Mouse (Mus musculus) layer of hippocampus, adult 18-20 months (tissue): Measurements from ENCODE around the gene Uvssa. TPM values are rescaled to one million over a fixed set of nuclear protein-coding genes. Genes with fewer than 3 reads are reported as not detected.
"Not testable (repeated sequence)": the region's sequence is repeated elsewhere in the genome, so short reads cannot be mapped to it uniquely, and the experiment has no call there.

Experiments used
- DNase-seq, 2 experiments: peaks; one replicate each; pipeline ENCODE4 v3.0.0; 2022; ENCODE audit warnings: low spot score in 2 of 2
- long read RNA-seq: library from polyadenylated mRNA; stranded (forward); transcript quantifications from one replicate; pipeline ENCODE4 v2.0.0, GENCODE M21; 2021
- total RNA-seq, 2 experiments: library from RNA; stranded (reverse); gene quantifications; 2 replicates each; pipeline ENCODE4 v1.2.3; 2021

Gene Uvssa
- 1 to 10 TPM; 5.5 to 6.0 TPM for total RNA-seq
- long read RNA-seq, partial matches to known transcripts = 1 of 2 reads
- long read RNA-seq, other reads (novel, unspliced or antisense) = 1 of 2 reads

DNA sequence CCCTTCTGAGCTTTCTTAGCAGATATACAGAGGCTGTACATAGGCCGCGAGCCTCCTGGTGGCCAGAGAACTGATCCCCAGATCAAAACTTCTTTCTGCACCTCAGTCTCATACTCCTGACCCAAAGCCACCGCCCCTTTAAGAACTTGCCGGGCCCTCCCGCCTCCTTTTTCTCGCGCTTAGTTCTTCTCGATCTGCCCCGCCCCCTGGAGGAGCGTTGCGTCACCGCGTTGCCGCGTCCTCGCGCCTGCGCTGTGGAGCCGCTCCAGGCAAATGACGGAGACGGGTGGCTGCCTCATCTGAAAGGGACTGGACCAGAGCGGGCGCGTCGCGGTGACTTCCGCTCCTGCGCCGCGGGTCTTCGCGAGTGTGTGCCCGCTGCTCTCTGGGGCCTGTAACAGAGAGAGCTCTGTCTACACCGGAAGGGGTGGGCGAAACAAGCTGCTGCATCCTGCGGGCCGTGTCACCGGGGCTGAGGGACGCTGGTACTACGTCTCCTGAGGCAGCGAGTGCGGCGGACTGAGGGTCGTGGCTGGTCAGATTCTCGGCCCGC lies at the start of gene Uvssa:
Uvssa (plus strand) TSS at position 248 of the 553 bp plus-strand sequence.
- peak; percentile 99 for DNase-seq

- DNase-seq = no peak
Observed at GRCm38 (mm10) chr5:33334381-33335272, 43.7 kb upstream of the Uvssa start.

- DNase-seq = peak; percentile 98 to 99
Observed at GRCm38 (mm10) chr5:33335273-33335976, 42.9 kb upstream of the Uvssa start, which contains the start of gene Maea. Maea (plus strand) TSS chr5:33335509.

DNA sequence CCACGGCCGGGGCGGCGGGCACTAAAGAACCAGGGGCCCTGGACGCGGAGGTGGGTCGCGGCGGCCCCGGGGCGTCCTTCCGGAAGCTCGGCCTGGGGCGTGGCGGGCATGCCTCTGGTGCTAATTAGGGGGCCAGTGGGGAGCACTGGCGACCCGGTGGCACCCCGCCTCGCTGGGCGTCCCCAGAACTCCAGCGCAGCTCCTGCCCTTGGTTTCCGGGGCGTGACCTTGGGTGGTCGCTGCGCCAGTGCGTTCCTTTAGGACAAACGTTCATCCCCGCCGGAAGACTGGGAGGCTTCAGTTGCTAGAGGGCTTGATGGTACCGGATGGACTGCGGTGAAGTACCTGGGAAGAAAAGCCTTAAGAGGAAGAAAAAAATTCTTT lies 42.4 kb upstream of the Uvssa start:
- DNase-seq = peak in 1 of 2 experiments; percentile 6

- DNase-seq = no peak
Observed at GRCm38 (mm10) chr5:33337206-33337605, 41.1 kb upstream of the Uvssa start.

GRCm38 (mm10) chr5:33341165-33341564 lies 37.2 kb upstream of the Uvssa start:
- no peak for DNase-seq

GRCm38 (mm10) chr5:33342248-33342647 lies 36.1 kb upstream of the Uvssa start:
- not testable (repeated sequence) for DNase-seq

- DNase-seq = no peak
Observed at GRCm38 (mm10) chr5:33342821-33343220, 35.5 kb upstream of the Uvssa start.

- no peak for DNase-seq
Observed at GRCm38 (mm10) chr5:33343571-33343970, 34.8 kb upstream of the Uvssa start.

DNA sequence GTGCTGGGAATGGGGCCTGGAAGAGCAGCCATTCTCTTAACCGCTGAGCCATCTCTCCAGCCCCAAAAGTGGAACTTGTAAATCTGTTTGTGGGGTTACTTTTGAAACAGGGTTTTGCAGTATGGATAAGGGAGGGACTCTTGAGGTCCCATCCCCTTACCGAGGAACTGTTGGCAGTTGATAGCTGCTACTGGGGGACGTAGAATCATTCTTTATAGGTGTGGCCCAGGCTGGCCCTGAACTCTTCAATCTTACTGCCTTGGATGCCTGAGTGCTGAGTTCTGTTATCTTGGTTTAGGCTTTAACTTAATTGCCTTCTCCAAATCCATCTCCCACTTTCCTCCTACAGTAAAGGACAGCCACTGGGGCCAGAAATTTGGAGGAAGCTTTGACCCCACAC lies 34.3 kb upstream of the Uvssa start:
- no peak for DNase-seq

- no peak for DNase-seq
Observed at GRCm38 (mm10) chr5:33347620-33348019, 30.7 kb upstream of the Uvssa start.

- no peak for DNase-seq
Observed at GRCm38 (mm10) chr5:33349205-33349604, 29.1 kb upstream of the Uvssa start.

DNA sequence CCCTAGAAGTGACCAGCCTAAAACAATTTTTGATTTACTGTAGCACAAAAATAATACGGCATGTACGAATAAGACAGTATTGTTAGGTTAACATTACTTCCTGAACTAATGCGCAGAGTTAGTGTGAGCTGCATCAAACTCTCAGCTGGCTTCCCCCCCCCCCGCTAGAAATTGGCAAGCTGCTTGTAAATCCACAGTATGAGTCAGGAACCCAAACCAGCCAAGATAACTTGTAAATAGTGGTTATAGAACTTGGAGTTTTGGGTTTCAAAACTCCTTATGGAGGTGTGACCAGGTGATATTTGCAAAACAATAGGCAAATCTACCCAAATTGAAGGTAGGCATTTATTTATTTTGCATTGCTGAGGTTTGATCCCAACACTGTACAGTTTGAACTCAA lies 28.6 kb upstream of the Uvssa start:
- DNase-seq = no peak

- no peak for DNase-seq
Observed at GRCm38 (mm10) chr5:33351556-33352272, 26.6 kb upstream of the Uvssa start.

DNA sequence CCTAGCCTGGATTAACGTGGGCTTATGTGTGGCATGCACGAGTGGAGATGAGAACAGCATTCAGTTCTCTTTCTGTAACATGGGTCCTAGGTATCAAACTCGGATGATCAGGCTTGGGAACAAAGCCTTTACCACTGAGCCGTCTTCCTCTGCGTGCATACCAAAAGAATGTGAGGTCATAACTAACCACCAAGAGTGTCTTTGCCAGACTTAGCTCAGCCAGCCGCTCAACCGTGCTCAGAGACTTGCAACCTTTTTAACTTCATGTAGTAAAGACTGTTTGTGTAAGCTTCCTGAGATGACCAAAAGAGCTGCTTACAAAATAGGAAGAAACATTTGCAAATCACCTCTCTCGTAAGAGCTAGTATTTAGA lies 26.1 kb upstream of the Uvssa start:
- no peak for DNase-seq

DNA sequence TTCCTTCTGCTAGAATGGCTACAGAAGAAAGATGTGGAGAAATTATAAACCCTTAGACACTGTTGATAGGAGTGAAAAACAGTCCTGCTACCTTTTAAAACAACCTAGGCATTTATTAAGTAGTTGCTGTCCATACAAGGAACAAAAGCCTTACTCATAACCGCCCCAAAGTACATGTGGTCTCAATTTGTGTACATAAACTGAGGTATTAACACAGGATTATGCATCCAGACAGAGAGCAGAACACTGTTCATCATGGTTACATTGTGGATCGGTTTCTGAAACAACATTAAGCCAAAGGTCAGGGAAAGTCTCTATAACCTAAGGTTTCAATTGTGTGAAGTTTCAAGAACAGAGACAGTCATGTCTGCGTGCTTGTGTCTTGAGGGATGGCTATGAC lies 25.3 kb upstream of the Uvssa start:
- no peak for DNase-seq

GRCm38 (mm10) chr5:33357494-33357893 lies 20.9 kb upstream of the Uvssa start:
- DNase-seq = no peak

DNA sequence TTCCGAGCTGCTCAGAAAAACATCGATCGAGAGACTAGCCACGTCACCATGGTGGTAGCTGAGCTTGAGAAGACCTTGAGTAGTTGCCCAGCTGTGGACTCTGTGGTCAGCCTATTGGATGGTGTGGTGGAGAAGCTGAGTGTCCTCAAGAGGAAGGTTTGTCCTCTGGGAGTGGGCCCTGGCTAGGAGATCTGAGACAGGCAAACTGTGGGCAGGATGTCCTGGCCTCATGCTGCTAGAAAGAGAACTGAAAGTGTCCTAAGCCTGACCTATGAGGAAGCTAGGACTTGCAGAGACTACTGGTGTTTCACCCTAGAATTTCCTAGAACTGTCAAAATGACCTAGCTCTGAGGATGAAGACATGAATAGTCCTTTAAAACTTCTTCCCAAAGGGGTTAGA lies 19.9 kb upstream of the Uvssa start:
- no peak for DNase-seq

DNA sequence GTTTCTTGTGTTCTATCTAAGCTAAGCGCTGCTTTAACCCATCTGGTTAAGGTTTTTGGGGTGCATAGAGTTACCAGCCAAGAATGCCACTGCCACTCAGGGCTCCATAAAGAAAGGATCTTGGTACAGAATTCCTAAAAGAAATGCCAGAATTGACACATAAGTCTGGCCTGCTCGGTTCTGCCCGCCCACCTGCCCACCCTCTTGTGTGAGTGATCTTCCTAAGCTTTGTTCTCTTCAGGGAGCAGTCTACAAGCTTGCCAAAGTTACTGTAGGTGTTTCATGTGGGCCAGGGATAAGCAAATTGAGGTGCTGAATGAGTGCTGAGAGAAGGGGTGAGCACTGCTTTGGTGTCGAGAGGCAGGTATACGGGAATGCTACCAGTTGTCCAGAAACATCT lies 15.1 kb upstream of the Uvssa start:
- DNase-seq = no peak

DNA sequence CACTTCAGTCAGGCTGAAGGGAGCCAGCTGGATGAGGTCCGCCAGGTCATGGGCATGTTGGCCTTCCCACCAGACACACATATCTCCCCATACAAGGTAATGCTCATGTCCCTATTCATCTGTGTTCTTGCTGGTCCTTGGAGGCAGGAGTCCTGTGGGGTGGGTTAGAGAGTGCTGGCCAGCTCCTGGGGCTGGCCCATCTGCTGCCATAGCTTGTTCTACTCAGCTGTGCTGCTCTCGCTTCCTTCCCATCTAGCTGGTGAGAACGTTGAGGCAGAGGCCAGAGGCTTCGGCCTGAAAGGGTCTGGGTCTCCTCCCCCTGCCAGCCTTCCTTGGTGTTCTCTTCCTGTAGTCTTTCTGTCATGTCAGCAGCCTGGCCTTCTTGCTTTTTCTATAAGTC lies 9.7 kb upstream of the Uvssa start:
- no peak for DNase-seq

DNA sequence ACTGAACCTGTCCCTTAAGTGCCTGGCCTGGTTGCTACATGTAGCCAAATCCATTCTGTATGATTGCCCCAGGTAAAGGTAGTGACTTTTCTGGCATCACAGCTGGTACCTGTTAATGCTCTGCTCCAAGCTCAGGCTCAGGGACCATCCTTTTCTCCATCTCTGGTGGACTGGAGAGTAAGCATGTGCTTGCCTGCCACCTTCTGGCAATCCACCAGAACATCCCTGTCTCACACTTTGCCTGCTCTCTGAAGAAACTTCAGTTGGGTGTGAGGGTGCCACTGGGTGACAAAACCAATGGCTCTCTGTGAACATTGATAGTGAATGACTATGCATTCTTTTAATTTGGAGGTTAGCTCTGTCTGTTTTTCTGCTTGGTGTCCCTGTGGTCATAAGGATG lies 7.2 kb upstream of the Uvssa start:
- peak in 1 of 2 experiments; percentile 29 for DNase-seq
